Mouse (Mus musculus): ENCODE data around the gene Brpf3.
A peak's percentile ranks its signal among the peaks of the same experiment; 100 is the strongest.

Brpf3 gene

DNA sequence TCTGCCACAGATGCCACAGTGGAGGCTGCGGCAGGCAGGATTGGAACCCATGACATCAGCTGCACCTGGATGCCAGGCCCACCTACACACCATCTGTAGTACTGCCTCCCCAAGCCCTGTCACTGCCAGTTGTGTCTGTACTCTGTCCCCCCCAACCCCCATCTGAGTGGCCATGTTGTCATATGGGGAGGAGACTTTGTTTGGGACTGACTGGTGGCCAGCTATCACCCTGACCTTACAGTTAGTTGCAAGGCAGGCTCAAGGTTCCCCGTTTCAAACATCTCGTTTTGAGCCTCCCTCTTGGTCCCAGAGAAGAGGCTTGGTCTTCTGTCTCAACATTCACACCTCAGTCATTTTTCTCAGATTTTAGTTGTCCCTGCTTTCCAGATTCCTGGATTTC lies 21.2 kb upstream of the Brpf3 start:
- DNase-seq (ENCODE audit: low read depth, low spot score): no peak

DNA sequence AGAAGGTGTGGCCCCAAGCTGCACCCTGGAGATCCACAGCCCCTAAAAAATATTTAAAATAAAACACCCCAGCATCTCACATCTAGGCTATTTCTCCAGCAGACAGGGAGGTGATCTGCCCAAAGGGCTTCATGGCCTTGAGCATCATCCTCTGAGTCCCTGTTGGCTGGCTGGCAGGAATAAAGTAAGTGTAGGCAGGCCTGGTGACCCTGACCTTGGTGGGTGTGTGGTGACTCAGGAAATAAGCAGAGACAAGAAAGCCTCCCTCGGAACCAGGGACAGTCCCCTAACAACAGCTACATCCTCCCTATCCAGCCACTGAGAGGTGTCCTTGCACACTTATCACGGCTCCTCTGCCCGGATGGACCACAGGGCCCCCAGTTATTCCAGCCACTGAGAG lies 20.1 kb upstream of the Brpf3 start:
- no peaks in the 10 kb centered on the region for H3K27me3 ChIP-seq (ENCODE audit: control insufficient read depth, insufficient read depth, low read length, poor library complexity, severe bottlenecking)
- H3K36me3 ChIP-seq (ENCODE audit: control insufficient read depth, insufficient read depth, low read length, poor library complexity, severe bottlenecking): no peaks in the 10 kb centered on the region
- no peak for DNase-seq (ENCODE audit: low read depth, low spot score)

More for the DNA sequence above, 21.2 kb upstream of the Brpf3 start:
- no peaks in the 10 kb centered on the region for H3K27me3 ChIP-seq (ENCODE audit: control insufficient read depth, insufficient read depth, low read length, poor library complexity, severe bottlenecking)
- no peaks in the 10 kb centered on the region for H3K36me3 ChIP-seq (ENCODE audit: control insufficient read depth, insufficient read depth, low read length, poor library complexity, severe bottlenecking)

DNA sequence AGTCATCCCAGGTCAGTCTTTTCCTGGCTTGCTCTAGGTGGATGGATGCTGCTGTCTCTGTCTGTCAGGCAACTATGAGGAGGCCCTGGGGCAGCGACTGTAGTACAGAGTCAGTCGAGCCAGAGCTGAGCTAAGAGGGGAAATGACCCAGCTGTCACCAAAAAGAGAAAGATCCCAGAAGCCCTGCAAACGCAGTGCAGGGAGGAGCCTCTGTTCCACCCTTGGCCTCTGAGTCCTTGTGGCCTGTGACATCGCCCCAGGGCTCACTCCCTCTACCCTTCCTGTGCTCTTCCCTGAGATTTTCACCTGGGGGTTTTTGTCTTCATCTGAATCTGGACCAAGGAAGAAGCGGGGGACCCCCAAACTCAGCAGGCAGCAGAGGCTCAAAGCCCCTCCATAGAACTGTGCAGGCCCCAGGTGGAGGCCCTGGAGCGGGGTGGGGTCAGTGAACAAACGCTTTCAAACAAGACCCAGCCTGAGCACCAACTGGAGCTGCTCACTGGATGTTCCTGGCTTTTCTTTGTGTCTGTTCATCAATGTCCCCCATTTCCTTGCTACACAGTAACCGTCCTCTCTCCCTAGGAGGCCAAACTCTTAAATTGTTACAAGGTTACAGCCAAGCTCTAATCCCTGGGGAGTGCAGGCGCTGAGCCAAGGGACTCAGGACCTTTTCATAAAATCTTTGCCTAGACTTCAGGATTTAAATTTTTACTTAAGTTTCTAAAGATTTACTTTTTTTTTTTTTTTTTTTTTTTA lies 19.4 kb upstream of the Brpf3 start:
- H3K36me3 ChIP-seq (ENCODE audit: control insufficient read depth, insufficient read depth, low read length, poor library complexity, severe bottlenecking): no peaks in the 10 kb centered on the region
- no peak for DNase-seq (ENCODE audit: low read depth, low spot score)
- H3K27me3 ChIP-seq (ENCODE audit: control insufficient read depth, insufficient read depth, low read length, poor library complexity, severe bottlenecking): no peaks in the 10 kb centered on the region

DNA sequence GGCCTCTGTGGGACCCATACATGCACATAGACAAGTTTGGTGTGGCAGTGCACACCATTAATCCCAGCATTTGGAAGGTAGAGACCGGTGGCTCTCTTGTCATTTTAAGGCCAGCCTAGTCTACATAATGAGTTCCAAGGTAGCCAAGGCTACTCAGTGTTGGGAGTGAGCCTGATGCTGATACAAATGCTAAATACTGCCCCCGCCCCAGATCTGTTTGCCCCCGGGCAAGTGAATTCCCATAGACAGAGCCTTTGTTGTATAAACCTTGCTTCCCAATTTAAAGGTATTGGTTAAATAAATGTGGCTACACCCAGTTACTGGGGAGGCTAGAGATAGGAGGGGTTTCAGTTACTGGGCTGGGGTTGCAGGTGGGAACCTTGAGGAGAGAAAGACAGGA lies 15.9 kb upstream of the Brpf3 start:
- DNase-seq (ENCODE audit: low read depth, low spot score): no peak
- Histone ChIP-seq H3K27me3 (ENCODE audit: control insufficient read depth, insufficient read depth, low read length, poor library complexity, severe bottlenecking) (no peaks in the 10 kb centered on the region), H3K36me3 (ENCODE audit: control insufficient read depth, insufficient read depth, low read length, poor library complexity, severe bottlenecking) (no peaks in the 10 kb centered on the region)

DNA sequence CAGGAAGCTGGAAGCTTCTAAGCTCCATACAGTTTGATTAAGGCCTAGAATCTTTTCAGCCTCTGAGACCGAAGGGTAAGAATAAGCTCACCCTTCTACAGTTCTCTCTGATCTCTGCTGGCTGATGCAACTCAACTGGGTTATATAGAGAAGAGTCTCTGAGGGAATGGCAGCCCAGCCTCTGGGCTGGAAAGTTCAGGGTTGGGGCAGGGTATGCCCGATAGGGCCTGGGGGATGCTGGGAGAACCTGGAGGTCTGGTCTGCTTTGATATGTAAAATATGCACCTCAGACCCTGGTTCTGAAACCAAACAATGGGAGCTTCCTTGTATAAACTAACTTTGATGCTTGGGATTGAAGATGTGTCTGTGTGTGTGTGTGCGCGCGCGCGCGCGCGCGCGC lies 13.4 kb upstream of the Brpf3 start:
- no peaks in the 10 kb centered on the region for H3K36me3 ChIP-seq (ENCODE audit: control insufficient read depth, insufficient read depth, low read length, poor library complexity, severe bottlenecking)
- no peaks in the 10 kb centered on the region for H3K27me3 ChIP-seq (ENCODE audit: control insufficient read depth, insufficient read depth, low read length, poor library complexity, severe bottlenecking)
- no peak for DNase-seq (ENCODE audit: low read depth, low spot score)

DNA sequence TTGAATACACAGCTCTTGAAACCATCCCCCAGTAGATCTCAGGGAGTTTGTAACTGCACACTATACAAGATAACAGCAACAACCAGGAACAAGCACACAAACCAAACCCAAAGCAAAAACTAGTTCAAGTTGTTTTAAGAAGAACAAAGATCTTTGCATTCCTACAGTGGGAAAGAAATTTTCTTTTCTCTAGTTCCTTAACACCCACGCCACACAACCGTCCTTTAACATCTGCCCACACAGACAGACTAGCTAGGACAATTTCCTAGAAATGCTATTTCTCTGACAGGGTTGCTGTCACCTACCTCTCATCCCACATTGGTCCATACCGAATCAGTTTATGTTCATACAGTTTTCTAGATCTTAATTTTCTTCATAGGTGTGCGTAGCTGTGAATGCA lies 3.9 kb upstream of the Brpf3 start:
- no peaks in the 10 kb centered on the region for H3K27me3 ChIP-seq (ENCODE audit: control insufficient read depth, insufficient read depth, low read length, poor library complexity, severe bottlenecking)
- no peak for DNase-seq (ENCODE audit: low read depth, low spot score)
- H3K36me3 ChIP-seq (ENCODE audit: control insufficient read depth, insufficient read depth, low read length, poor library complexity, severe bottlenecking): no peaks in the 10 kb centered on the region

DNA sequence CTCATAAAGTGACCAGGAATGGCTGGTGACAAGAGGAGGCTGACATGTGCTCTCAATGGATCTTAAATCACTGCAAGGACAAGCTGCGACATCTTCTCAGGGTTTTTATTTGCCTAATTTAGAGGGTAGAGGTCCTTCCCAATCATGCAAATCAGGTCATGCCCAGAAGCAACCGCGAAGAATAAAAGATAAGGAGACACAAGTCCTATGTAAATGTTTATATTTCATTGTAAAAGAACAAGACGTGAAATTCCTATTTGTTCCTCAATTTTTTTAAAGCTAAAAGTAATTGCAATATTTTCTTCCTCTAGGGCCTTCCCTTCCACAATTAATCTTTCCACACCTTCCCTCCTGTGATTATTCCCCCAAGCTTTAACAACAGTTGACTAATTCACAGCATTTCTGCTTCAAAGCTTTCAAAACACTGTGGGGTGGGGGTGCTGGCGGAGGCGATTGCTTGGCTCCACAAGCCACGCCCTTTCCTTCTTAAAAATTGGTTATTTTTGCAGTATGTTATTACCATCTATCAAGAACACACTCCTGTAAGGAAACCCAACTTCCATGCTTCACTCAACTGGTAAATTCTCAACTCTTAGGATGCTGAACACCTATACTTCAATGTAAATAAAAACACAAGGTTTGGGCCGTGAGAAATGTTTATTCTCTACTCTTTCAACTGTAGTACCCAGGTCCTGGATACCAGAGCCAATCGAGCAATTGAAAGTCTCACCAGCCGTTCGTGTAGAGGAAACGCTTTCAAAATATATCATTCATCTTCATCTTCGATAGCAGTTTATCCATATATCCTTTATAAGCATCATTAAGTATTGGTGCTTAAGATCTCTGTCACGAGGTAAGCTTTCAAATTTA lies 1.4 kb upstream of the Brpf3 start:
- no peaks in the 10 kb centered on the region for H3K27me3 ChIP-seq (ENCODE audit: control insufficient read depth, insufficient read depth, low read length, poor library complexity, severe bottlenecking)
- DNase-seq (ENCODE audit: low read depth, low spot score): peak; percentile 43
- no peaks in the 10 kb centered on the region for H3K36me3 ChIP-seq (ENCODE audit: control insufficient read depth, insufficient read depth, low read length, poor library complexity, severe bottlenecking)

DNA sequence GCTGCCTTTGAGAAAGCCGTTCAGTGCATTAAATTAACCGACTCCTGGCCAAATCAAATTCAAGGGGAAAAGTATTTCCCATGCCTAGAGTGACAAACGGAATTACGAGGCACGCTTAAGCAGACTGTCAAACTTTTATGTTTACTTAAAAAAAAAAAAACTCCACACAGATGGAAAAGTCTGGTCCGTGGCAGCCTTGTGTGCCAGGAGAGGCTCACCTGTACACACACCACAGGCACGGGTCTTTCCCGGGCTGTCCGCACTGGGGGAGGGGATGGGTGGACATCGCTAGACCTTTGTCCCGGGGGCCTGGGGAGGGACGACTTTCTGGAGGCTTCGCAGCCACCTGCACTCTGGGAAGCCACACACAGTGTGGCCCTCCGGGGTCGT lies 614 bp upstream of the Brpf3 start:
- Histone ChIP-seq H3K36me3 (ENCODE audit: control insufficient read depth, insufficient read depth, low read length, poor library complexity, severe bottlenecking) (no peaks in the 10 kb centered on the region), H3K27me3 (ENCODE audit: control insufficient read depth, insufficient read depth, low read length, poor library complexity, severe bottlenecking) (no peaks in the 10 kb centered on the region)
- DNase-seq (ENCODE audit: low read depth, low spot score): no peak

DNA sequence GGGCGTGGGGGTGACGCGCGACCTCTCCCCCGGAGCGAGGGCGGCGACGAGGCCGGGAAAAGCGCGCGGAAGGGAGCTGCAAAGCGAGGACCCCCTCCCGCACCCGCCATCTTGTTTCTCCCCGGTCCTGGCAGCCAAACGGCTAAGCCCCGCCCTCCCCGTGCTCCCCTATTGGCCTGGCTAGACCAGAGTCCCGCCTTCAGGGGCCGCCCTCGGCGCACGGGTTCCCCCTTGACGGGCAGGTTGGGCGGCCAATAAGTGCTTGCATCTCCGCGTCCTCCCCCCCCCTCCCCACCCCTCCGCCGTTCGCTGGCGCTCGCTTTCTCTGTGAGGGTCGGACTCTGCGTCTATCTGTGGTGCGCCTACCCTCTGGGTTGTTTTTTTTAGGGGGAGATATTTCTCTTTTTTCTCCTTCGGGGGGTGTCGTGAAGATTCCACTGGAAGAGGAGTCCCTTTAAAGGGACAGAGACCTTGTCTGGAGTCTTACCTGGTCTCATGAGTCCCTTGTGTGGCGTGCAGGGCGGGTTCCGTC lies 650 bp downstream of the Brpf3 start:
- Histone ChIP-seq H3K36me3 (ENCODE audit: control insufficient read depth, insufficient read depth, low read length, poor library complexity, severe bottlenecking) (no peaks in the 10 kb centered on the region), H3K27me3 (ENCODE audit: control insufficient read depth, insufficient read depth, low read length, poor library complexity, severe bottlenecking) (no peaks in the 10 kb centered on the region)
- DNase-seq (ENCODE audit: low read depth, low spot score): peak; percentile 99

DNA sequence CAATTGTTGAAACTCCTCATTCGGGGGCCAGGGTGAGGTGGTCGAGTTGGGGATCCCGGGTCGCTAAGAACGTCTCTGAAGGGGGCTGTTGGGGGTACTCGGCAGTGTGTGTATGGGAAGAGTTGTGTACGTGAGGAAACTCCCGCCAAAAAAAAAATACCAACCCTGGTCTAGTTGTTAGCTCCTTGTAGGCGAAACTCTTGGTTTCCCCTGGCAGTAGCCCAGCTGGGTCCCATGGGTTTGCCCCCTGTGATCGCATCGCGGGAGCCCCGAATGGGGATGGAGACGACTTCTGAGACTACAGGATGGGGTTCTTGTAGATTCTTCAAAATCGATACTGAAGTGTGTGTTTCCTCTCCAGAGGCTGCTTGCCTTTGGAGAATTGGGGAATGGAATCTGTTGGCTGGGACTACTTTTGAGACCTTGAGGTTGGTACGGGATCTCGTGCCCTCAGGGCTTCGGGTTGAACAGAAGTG lies 1.2 kb downstream of the Brpf3 start:
- Histone ChIP-seq H3K27me3 (ENCODE audit: control insufficient read depth, insufficient read depth, low read length, poor library complexity, severe bottlenecking) (no peaks in the 10 kb centered on the region), H3K36me3 (ENCODE audit: control insufficient read depth, insufficient read depth, low read length, poor library complexity, severe bottlenecking) (peaks cover under 1% of the 10 kb centered on the region; the same call in 1 of the 2 replicates)
- DNase-seq (ENCODE audit: low read depth, low spot score): no peak

DNA sequence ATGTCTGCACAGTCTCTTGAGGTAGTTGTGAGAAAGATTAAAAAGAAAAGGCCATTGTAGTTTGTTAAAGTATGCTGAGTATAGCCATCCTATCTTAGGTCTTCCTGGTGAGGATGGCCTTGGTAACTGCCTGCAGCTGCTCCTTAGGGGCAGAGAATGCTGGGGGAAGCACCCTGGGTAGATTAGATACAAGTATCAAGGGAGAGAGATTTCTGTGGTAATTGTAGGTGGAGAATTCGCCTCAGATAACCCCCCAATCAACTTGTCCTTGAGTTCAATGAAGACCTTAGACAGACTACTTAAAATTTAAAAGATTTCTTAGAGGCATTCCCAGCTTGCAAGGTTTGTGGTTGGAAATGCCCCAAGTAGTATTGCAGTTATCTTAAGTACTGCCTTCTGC lies 2.4 kb downstream of the Brpf3 start:
- Histone ChIP-seq H3K36me3 (ENCODE audit: control insufficient read depth, insufficient read depth, low read length, poor library complexity, severe bottlenecking) (peaks cover 2% of the 10 kb centered on the region; the same call in 1 of the 2 replicates), H3K27me3 (ENCODE audit: control insufficient read depth, insufficient read depth, low read length, poor library complexity, severe bottlenecking) (no peaks in the 10 kb centered on the region)
- no peak for DNase-seq (ENCODE audit: low read depth, low spot score)

DNA sequence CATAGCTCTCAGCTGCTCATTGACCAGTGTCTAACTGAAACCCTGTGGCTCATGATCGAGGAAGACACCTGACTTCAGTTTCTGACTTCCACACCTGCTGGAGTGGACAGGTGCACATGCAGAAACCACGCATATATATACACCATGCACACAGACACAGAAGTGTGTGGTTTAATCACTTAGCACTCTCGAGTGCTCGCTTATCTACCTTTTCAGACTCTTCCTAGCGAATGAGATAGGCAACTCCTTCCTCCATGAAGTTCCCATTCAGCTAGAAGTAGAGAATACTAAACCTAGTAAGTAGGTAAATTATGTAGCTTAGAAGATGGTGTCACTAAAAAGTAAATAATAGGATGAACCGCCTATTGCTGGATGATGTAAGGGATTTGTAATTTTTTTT lies 4.1 kb downstream of the Brpf3 start:
- H3K27me3 ChIP-seq (ENCODE audit: control insufficient read depth, insufficient read depth, low read length, poor library complexity, severe bottlenecking): no peaks in the 10 kb centered on the region
- DNase-seq (ENCODE audit: low read depth, low spot score): no peak
- peaks cover 2% of the 10 kb centered on the region for H3K36me3 ChIP-seq (ENCODE audit: control insufficient read depth, insufficient read depth, low read length, poor library complexity, severe bottlenecking)

DNA sequence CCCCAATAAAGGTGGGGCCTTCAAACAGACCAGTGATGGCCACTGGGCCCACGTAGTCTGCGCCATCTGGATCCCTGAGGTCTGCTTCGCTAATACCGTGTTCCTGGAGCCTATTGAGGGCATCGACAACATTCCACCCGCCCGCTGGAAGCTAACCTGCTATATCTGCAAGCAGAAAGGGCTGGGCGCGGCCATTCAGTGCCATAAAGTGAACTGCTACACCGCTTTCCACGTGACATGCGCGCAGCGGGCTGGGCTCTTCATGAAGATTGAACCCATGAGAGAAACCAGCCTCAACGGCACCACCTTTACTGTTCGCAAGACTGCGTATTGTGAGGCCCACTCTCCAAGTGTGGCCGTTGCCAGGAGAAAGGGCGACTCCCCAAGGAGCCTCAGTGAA lies 5.9 kb downstream of the Brpf3 start:
- H3K36me3 ChIP-seq (ENCODE audit: control insufficient read depth, insufficient read depth, low read length, poor library complexity, severe bottlenecking): peaks cover 2% of the 10 kb centered on the region
- no peaks in the 10 kb centered on the region for H3K27me3 ChIP-seq (ENCODE audit: control insufficient read depth, insufficient read depth, low read length, poor library complexity, severe bottlenecking)
- no peak for DNase-seq (ENCODE audit: low read depth, low spot score)

DNA sequence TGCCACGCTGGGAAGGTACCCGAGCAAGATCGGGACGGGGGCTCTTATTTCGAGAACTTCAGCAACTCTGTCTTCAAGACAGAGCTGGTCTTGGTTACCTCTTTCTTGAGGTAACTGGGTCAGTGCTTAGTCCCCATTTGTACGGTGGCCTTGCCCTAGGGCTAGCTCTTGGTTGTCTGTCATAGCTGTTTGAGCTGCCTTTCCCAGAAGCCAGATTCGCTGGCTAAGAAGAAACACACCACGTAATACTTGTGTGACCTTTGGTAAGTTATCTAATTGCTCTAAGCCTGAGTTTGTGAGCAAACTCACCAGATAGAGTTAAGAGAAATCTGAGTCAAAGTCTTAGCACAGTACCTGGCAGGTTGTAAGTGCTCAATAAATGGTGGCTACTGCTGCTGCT lies 7.8 kb downstream of the Brpf3 start:
- Histone ChIP-seq H3K36me3 (ENCODE audit: control insufficient read depth, insufficient read depth, low read length, poor library complexity, severe bottlenecking) (peaks cover 2% of the 10 kb centered on the region), H3K27me3 (ENCODE audit: control insufficient read depth, insufficient read depth, low read length, poor library complexity, severe bottlenecking) (no peaks in the 10 kb centered on the region)
- DNase-seq (ENCODE audit: low read depth, low spot score): no peak

DNA sequence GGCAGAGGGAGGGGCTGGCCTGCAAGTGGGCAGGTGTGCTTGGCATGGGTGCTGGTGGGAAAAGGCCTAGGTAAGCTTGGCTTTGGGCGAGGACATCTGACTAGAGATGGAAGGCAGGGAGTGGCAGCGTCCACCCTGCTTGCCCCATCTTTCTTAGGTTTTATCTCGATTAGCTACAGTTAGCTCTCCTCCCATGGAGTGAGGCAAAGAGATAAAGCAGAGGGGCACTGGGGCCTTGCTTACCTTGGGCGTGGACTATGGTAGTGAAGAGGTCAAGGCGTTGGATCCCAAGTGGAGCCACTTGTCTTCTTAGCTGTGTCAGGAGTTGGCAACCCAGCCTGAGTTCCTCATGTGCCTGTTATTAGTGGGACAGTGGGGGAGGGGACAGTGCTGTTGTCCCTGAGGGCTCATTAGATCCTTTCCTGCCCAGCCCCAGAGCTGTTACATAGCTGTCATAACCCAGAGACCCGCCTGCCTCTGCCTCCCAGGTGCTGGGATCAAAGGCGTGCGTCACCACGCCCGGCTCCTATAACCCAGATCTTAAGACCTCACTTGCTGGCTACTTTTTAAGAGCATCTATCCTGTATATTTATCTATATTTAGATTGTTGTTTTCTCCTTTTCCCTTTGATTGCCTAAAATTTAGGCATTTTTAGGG lies 8.4 kb downstream of the Brpf3 start:
- no peak for DNase-seq (ENCODE audit: low read depth, low spot score)
- Histone ChIP-seq H3K36me3 (ENCODE audit: control insufficient read depth, insufficient read depth, low read length, poor library complexity, severe bottlenecking) (peaks cover 2% of the 10 kb centered on the region), H3K27me3 (ENCODE audit: control insufficient read depth, insufficient read depth, low read length, poor library complexity, severe bottlenecking) (no peaks in the 10 kb centered on the region)
